Mouse (Mus musculus) MEL (cell line): ENCODE measurements around the gene Tep1. TPM values are rescaled to one million over a fixed set of nuclear protein-coding genes. Genes with fewer than 3 reads are reported as not detected.

Source experiments
- DNase-seq: peaks from one replicate; pipeline ENCODE4 v3.0.0; 2011; ENCODE audit warnings: low read depth, low spot score
- H3K27ac ChIP-seq: 2 replicates; pipeline ENCODE4 v1.5.1; 2012; ENCODE audit warnings: low read depth, mild to moderate bottlenecking, control low read depth, low read length, moderate library complexity; ENCODE audit not compliant: control insufficient read depth
- H3K27me3 ChIP-seq, 2 experiments: fragments of 150-350 bp in 1 of 2; sonication (generic) in 1 of 2; 2 replicates each; pipeline ENCODE4 v1.6.1; 2012; ENCODE audit warnings: low read length in 2 of 2, mild to moderate bottlenecking in 2 of 2, improper control_type of control experiment in 1 of 2, moderate library complexity in 1 of 2; ENCODE audit not compliant: insufficient read depth in 2 of 2, control insufficient read depth in 1 of 2
- H3K36me3 ChIP-seq, 2 experiments: 2 replicates each; pipeline ENCODE4 v1.6.1; 2012 to 2014; ENCODE audit warnings: low read length in 2 of 2, improper control_type of control experiment in 1 of 2, inconsistent platforms in 1 of 2, mild to moderate bottlenecking in 1 of 2; ENCODE audit not compliant: insufficient read depth in 2 of 2, control insufficient read depth in 1 of 2
- H3K4me1 ChIP-seq, 2 experiments: fragments of 150-350 bp in 1 of 2; sonication (generic) in 1 of 2; 2 replicates each; pipeline ENCODE4 v1.6.1; 2012; ENCODE audit warnings: low read length in 2 of 2, improper control_type of control experiment in 1 of 2, mild to moderate bottlenecking in 1 of 2; ENCODE audit not compliant: insufficient read depth in 2 of 2, control insufficient read depth in 1 of 2
- H3K4me3 ChIP-seq, 2 experiments: fragments of 150-350 bp in 1 of 2; sonication (generic) in 1 of 2; 2 replicates each; pipeline ENCODE4 v1.5.1; 2012; ENCODE audit warnings: low read depth in 2 of 2, low read length in 2 of 2, mild to moderate bottlenecking in 2 of 2, moderate library complexity in 2 of 2, control low read depth in 1 of 2, improper control_type of control experiment in 1 of 2; ENCODE audit not compliant: control insufficient read depth in 1 of 2, insufficient read depth in 1 of 2
- H3K79me2 ChIP-seq: 2 replicates; pipeline ENCODE4 v1.6.1; 2012; ENCODE audit warnings: mild to moderate bottlenecking, low read length, moderate library complexity; ENCODE audit not compliant: control insufficient read depth, poor library complexity, insufficient read depth
- H3K9ac ChIP-seq: 2 replicates; pipeline ENCODE4 v1.6.1; 2012; ENCODE audit warnings: low read depth, mild to moderate bottlenecking, control low read depth, low read length, moderate library complexity; ENCODE audit not compliant: control insufficient read depth, poor library complexity, severe bottlenecking
- H3K9me3 ChIP-seq: fragments of 150-350 bp; sonication (generic); replicated peaks from 2 replicates; pipeline ENCODE4 v1.6.1; 2012; ENCODE audit warnings: mild to moderate bottlenecking, low read length, improper control_type of control experiment, moderate library complexity; ENCODE audit not compliant: insufficient read depth
- CHD1 ChIP-seq: IDR thresholded peaks from 2 replicates; pipeline ENCODE4 v1.6.1; 2012; ENCODE audit warnings: low read depth, mild to moderate bottlenecking, inconsistent platforms, low read length, improper control_type of control experiment
- E2F4 ChIP-seq: IDR thresholded peaks from 2 replicates; pipeline ENCODE4 v1.6.1; 2011; ENCODE audit warnings: low read depth, low read length, improper control_type of control experiment, borderline replicate concordance
- GATA1 ChIP-seq: IDR thresholded peaks from 2 replicates; pipeline ENCODE4 v1.6.1; 2011; ENCODE audit warnings: low read depth, low read length, improper control_type of control experiment
- HCFC1 ChIP-seq: IDR thresholded peaks from 2 replicates; pipeline ENCODE4 v1.6.1; 2012; ENCODE audit warnings: low read depth, mild to moderate bottlenecking, inconsistent platforms, low read length, improper control_type of control experiment, moderate library complexity
- MAX ChIP-seq: IDR thresholded peaks from 2 replicates; pipeline ENCODE4 v1.6.1; 2011; ENCODE audit warnings: low read length, improper control_type of control experiment
- MEF2A ChIP-seq: IDR thresholded peaks from 2 replicates; pipeline ENCODE4 v1.6.1; 2014; ENCODE audit warnings: low read depth, mild to moderate bottlenecking, inconsistent platforms, low read length, improper control_type of control experiment; ENCODE audit not compliant: poor library complexity, insufficient replicate concordance, severe bottlenecking; ENCODE audit errors: extremely low read depth
- POLR2AphosphoS5 ChIP-seq: IDR thresholded peaks from 2 replicates; pipeline ENCODE4 v1.6.1; 2012; ENCODE audit warnings: low read depth, borderline replicate concordance, mild to moderate bottlenecking, inconsistent platforms, low read length, moderate library complexity, mixed read lengths
- TCF12 ChIP-seq: IDR thresholded peaks from 2 replicates; pipeline ENCODE4 v1.6.1; 2014; ENCODE audit warnings: low read depth, mild to moderate bottlenecking, inconsistent platforms, low read length, improper control_type of control experiment, moderate library complexity
- UBTF ChIP-seq: IDR thresholded peaks from 2 replicates; pipeline ENCODE4 v1.6.1; 2012; ENCODE audit warnings: low read depth, mild to moderate bottlenecking, inconsistent platforms, low read length, improper control_type of control experiment, moderate library complexity, borderline replicate concordance; ENCODE audit not compliant: insufficient read depth
- polyA plus RNA-seq, 2 experiments: library from polyadenylated mRNA; stranded (reverse) in 1 of 2; unstranded in 1 of 2; fragments of >175 nt in 1 of 2; fragments of >200 nt in 1 of 2; gene quantifications; 2 replicates each; pipeline versions ENCODE4 v1.2.1 to v1.2.4; 2012; ENCODE audit warnings: low replicate concordance in 2 of 2, low read depth in 1 of 2; ENCODE audit not compliant: insufficient read length in 2 of 2, insufficient read depth in 1 of 2, missing spikeins in 1 of 2
- total RNA-seq: library from RNA; depleted of rRNA; stranded (reverse); fragments of 300-350 nt; gene quantifications from 2 replicates; pipeline ENCODE4 v1.2.3, GENCODE M21; 2012; rRNA removed

The Tep1 gene
- total and polyA plus RNA-seq, 3 experiments: 13.7 to 36.8 TPM; not detected in 1

GRCm38 (mm10) chr14:50782166-50782565 is 88.2 kb downstream of the Tep1 start:
- no peaks in the 10 kb centered on the region for H3K27me3 ChIP-seq
- no peak overlapping the region for H3K9ac ChIP-seq
- H3K9me3 ChIP-seq: no peaks in the 10 kb centered on the region
- H3K27ac ChIP-seq: no peak overlapping the region
- no peak for TF ChIP-seq GATA1
- no peak for TF ChIP-seq MEF2A
- no peak for TF ChIP-seq POLR2AphosphoS5
- no peak for TF ChIP-seq HCFC1
- TF ChIP-seq E2F4: no peak
- no peak for TF ChIP-seq UBTF
- TF ChIP-seq MAX: no peak
- TF ChIP-seq CHD1: no peak
- TF ChIP-seq TCF12: no peak
- no peak for DNase-seq
- H3K4me3 ChIP-seq: no peak overlapping the region
- H3K4me1 ChIP-seq: peaks cover 0 to 5% of the 10 kb centered on the region in 2 experiments; a peak in 2 of 4 replicates
- H3K79me2 ChIP-seq: no peaks in the 10 kb centered on the region; the same call in 1 of the 2 replicates
- H3K36me3 ChIP-seq: peaks cover 0 to 8% of the 10 kb centered on the region in 2 experiments

Other genes with a start within 250 kb of the Tep1 start
- not detected in 2 replicates for gene Olfr745, start 231.2 kb downstream of the Tep1 start, total RNA-seq
- not detected for gene Olfr745, start 231.2 kb downstream of the Tep1 start, polyA plus RNA-seq
- gene Olfr746, start 223.5 kb downstream of the Tep1 start, total RNA-seq: not detected in 2 replicates
- not detected for gene Olfr746, start 223.5 kb downstream of the Tep1 start, polyA plus RNA-seq
- not detected in 2 replicates for gene Olfr747, start 177.4 kb downstream of the Tep1 start, total RNA-seq
- gene Olfr747, start 177.4 kb downstream of the Tep1 start, polyA plus RNA-seq: not detected
- gene Olfr748, start 163.2 kb downstream of the Tep1 start, total RNA-seq: not detected in 2 replicates
- gene Olfr748, start 163.2 kb downstream of the Tep1 start, polyA plus RNA-seq: not detected
- gene Olfr749, start 125.5 kb downstream of the Tep1 start, total RNA-seq: not detected in 2 replicates
- gene Olfr749, start 125.5 kb downstream of the Tep1 start, polyA plus RNA-seq: not detected
- gene Ttc5, start 85.0 kb downstream of the Tep1 start, total RNA-seq: 22.7 and 24.2 TPM in 2 replicates
- gene Ttc5, start 85.0 kb downstream of the Tep1 start, polyA plus RNA-seq: 10 to 100 TPM in 1 of 2 experiments, not detected in 1; 28.1 TPM
- gene Ccnb1ip1, start 62.8 kb downstream of the Tep1 start, total RNA-seq: 23.3 and 28.3 TPM in 2 replicates
- 10 to 100 TPM in 1 of 2 experiments, not detected in 1; 27.6 TPM for gene Ccnb1ip1, start 62.8 kb downstream of the Tep1 start, polyA plus RNA-seq
- gene Parp2, start 62.7 kb downstream of the Tep1 start, total RNA-seq: 65.6 and 81.1 TPM in 2 replicates
- 10 to 100 TPM in 1 of 2 experiments, not detected in 1; 83.2 TPM for gene Parp2, start 62.7 kb downstream of the Tep1 start, polyA plus RNA-seq
- gene Klhl33, start 26.9 kb upstream of the Tep1 start, total RNA-seq: not detected in 2 replicates
- gene Klhl33, start 26.9 kb upstream of the Tep1 start, polyA plus RNA-seq: under 1 TPM in 1 of 2 experiments, not detected in 1; 0.01 TPM
- gene Osgep, start 54.3 kb upstream of the Tep1 start, total RNA-seq: 28.0 and 29.6 TPM in 2 replicates
- 10 to 100 TPM in 1 of 2 experiments, not detected in 1; 45.1 TPM for gene Osgep, start 54.3 kb upstream of the Tep1 start, polyA plus RNA-seq
- gene Apex1, start 54.4 kb upstream of the Tep1 start, total RNA-seq: 123 and 129 TPM in 2 replicates
- 100 to 1,000 TPM in 1 of 2 experiments, not detected in 1; 155 TPM for gene Apex1, start 54.4 kb upstream of the Tep1 start, polyA plus RNA-seq
- 10.5 and 12.2 TPM in 2 replicates for gene Pip4p1, start 60.3 kb upstream of the Tep1 start, total RNA-seq
- 10 to 100 TPM in 1 of 2 experiments, not detected in 1; 21.6 TPM for gene Pip4p1, start 60.3 kb upstream of the Tep1 start, polyA plus RNA-seq
- gene Pnp, start 60.5 kb upstream of the Tep1 start, total RNA-seq: 46.7 and 49.7 TPM in 2 replicates
- gene Pnp, start 60.5 kb upstream of the Tep1 start, polyA plus RNA-seq: 100 to 1,000 TPM in 1 of 2 experiments, 10 to 100 TPM in 1; 36.2 to 302 TPM
- gene Gm49342, start 74.0 kb upstream of the Tep1 start, total RNA-seq: 11.7 and 14.5 TPM in 2 replicates
- 10 to 100 TPM in 1 of 2 experiments, not detected in 1; 45.2 TPM for gene Gm49342, start 74.0 kb upstream of the Tep1 start, polyA plus RNA-seq
- 0.65 and 0.85 TPM in 2 replicates for gene Pnp2, start 85.4 kb upstream of the Tep1 start, total RNA-seq
- 1 to 10 TPM in 1 of 2 experiments, not detected in 1; 1.7 TPM for gene Pnp2, start 85.4 kb upstream of the Tep1 start, polyA plus RNA-seq
- gene Rnase10, start 137.2 kb upstream of the Tep1 start, total RNA-seq: not detected in 2 replicates
- gene Rnase10, start 137.2 kb upstream of the Tep1 start, polyA plus RNA-seq: not detected
- not detected in 2 replicates for gene Rnase9, start 171.3 kb upstream of the Tep1 start, total RNA-seq
- gene Rnase9, start 171.3 kb upstream of the Tep1 start, polyA plus RNA-seq: not detected
- gene Rnase11, start 179.6 kb upstream of the Tep1 start, total RNA-seq: not detected in 2 replicates
- gene Rnase11, start 179.6 kb upstream of the Tep1 start, polyA plus RNA-seq: not detected
- gene Rnase12, start 187.1 kb upstream of the Tep1 start, total RNA-seq: not detected in 2 replicates
- gene Rnase12, start 187.1 kb upstream of the Tep1 start, polyA plus RNA-seq: not detected
- not detected in 2 replicates for gene Olfr750, start 203.9 kb upstream of the Tep1 start, total RNA-seq
- gene Olfr750, start 203.9 kb upstream of the Tep1 start, polyA plus RNA-seq: not detected
- not detected in 2 replicates for gene Rnase4, start 220.5 kb upstream of the Tep1 start, total RNA-seq
- gene Rnase4, start 220.5 kb upstream of the Tep1 start, polyA plus RNA-seq: under 1 TPM in 1 of 2 experiments, not detected in 1; 0.18 TPM
- gene Ang, start 220.6 kb upstream of the Tep1 start, total RNA-seq: not detected in 2 replicates
- not detected for gene Ang, start 220.6 kb upstream of the Tep1 start, polyA plus RNA-seq
- not detected in 2 replicates for gene Eddm3b, start 243.9 kb upstream of the Tep1 start, total RNA-seq
- gene Eddm3b, start 243.9 kb upstream of the Tep1 start, polyA plus RNA-seq: not detected